Mouse (Mus musculus): ENCODE data around the gene Gabrb1. TPM values are rescaled to one million over a fixed set of nuclear protein-coding genes. Genes with fewer than 3 reads are reported as not detected.

Gene Gabrb1
- 0.22 and 0.57 TPM in 2 replicates for polyA plus RNA-seq (2012; rRNA removed)

DNA sequence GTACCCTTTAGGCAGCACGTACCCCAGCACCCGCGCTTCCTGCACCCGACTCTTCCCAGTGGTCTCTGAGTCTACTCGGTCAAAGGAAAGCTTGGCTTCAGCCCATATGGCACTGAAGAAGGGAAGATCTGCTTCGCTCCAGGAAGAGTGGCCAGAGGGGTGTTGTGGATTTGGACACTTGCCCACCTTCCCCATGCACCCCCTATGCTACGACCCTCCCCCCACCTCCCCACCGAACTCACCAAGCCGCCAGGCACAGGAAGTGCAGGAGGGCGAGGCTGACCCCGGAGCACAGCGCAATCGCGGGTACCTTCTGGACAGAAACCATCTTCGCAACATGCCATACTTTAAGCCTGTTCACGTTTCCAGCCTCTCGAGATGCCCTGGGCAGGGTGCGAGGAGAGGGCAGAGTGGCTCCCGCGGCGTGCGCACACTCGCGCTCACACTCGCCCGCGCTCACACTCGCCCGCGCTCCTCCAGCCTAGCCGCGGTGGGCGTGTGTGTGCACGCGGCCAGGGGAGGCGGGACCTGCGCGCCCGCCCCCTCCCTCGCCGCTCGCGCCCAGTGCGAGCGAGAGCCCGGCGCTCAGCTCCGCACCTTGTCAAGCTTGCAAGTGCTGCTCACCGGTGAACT, at the start of gene Gabrb1:
Gene Gabrb1, plus strand, starts transcription at position 632 of the 633 bp plus-strand sequence.
- no peak for DNase-seq (ENCODE audit: low spot score)

GRCm38 (mm10) chr5:71608735-71609134, 49.2 kb upstream of the Gabrb1 start:
- DNase-seq (ENCODE audit: low spot score), result no peak

- DNase-seq (ENCODE audit: low spot score), result no peak
Observed at GRCm38 (mm10) chr5:71614311-71614710, 43.6 kb upstream of the Gabrb1 start.

- no peak for DNase-seq (ENCODE audit: low spot score)
Observed at GRCm38 (mm10) chr5:71616734-71617133, 41.2 kb upstream of the Gabrb1 start.

- DNase-seq (ENCODE audit: low spot score), result no peak
Observed at GRCm38 (mm10) chr5:71627820-71628219, 30.1 kb upstream of the Gabrb1 start.

GRCm38 (mm10) chr5:71639804-71640203, 18.1 kb upstream of the Gabrb1 start:
- no peak for DNase-seq (ENCODE audit: low spot score)

GRCm38 (mm10) chr5:71648108-71648507, 9.8 kb upstream of the Gabrb1 start:
- DNase-seq (ENCODE audit: low spot score), result no peak

DNA sequence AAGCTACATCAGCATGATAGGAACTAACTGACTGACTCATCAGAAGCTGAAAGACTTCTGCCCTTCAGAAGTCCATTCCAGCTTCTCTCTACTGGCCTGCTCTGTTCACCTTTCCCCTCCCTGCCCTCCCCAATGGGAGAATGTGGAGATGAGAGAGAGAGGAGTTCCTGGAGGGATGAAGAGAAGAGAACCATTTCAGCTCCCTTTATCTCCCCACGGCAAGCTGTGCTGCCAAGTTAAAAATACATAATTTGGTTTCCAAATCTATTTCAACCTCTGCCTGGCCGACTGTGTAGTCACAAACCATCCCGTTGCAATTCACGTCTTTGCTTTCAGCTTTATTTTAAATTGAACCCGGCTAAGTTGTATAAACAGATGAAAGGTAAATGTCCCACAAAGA, 3.9 kb upstream of the Gabrb1 start:
- DNase-seq (ENCODE audit: low spot score), result no peak

GRCm38 (mm10) chr5:71656771-71657170, 1.1 kb upstream of the Gabrb1 start:
- DNase-seq (ENCODE audit: low spot score), result no peak

DNA sequence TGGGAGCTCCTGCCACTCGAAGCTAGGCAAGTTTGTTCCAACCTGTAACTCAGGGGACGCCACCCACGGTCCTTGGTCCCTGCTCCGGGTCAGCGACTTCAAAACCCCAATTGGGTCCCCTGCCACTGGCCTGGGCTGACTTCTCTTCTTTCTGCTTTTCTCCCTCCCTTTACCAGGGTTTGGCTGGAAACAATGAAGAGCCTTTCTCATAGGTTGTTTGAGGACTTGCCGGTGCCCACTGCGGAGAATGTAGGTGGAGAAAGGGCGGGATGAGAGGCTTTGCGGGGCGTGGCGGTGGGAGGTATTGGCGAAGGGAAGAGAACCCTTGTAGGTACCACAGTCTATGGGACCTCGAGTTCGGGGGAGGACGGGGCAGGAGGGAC, 193 bp downstream of the Gabrb1 start, which contains the start of gene Gabra4:
Gene Gabra4, minus strand, starts transcription at position 194 of the 383 bp plus-strand sequence.
- DNase-seq (ENCODE audit: low spot score), result peak; percentile 22

DNA sequence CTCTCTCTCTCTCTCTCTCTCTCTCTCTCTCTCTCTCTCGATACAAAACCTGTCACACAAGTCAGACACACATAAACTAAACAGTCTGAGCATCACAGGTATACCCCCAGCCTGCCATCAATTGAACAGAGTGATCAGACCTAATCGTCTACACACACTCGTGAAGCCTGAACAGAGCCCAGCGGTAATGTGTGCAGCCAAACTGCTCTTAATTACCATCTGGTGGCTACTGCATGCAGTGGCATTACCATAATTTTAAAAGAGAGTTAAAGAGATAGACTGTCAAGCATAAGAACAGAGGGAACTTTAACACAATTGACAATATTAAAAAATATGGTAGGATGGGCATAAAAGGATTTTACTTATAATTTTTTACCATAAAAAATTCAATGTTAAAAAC, 7.7 kb downstream of the Gabrb1 start:
- DNase-seq (ENCODE audit: low spot score), result no peak

GRCm38 (mm10) chr5:71699696-71700467, 42.0 kb downstream of the Gabrb1 start:
- DNase-seq (ENCODE audit: low spot score), result no peak

- peak; percentile 25 for DNase-seq (ENCODE audit: low spot score)
Observed at GRCm38 (mm10) chr5:71700468-71701272, 42.8 kb downstream of the Gabrb1 start.

- DNase-seq (ENCODE audit: low spot score), result no peak
Observed at GRCm38 (mm10) chr5:71701273-71701614, 43.3 kb downstream of the Gabrb1 start.

DNA sequence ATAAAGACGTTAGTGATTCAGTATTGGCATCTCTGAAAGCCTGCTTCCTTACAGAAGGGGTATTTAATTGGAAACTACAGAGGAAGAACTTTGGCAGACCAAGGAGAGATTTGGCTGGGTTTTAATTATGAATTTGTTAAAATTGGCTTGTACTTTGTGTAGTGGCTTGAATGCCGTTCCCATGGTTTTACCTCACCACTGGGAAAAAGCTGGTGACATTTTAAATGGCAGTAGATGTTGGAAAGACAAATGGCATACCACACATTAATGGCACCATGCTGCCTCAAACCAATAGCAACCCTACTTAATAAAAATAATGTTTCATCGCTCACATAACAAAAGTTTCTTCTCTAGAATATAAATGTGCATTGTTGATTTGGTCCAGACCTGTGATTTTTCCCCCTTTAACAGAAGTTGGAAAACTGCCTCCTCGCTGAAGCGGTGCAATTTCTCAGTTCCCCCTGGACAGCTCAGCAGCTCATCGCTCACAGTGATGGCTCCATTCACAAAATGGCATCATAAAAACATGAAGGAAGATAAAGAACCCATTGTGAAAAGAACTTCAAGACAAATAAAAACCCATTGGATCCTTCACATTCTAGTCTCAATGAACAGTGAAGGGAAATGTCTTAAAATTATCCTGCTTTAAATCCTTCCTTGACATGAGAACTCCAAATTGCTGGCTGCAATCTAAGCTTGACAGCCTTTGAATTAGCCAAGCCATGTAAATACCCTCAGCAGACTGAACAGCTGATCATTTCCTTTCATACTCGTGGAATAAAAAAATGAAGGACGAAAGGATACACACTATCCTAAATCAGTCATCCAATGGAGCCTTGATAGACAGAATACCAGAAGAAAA, 75.2 kb downstream of the Gabrb1 start:
- DNase-seq (ENCODE audit: low spot score), result no peak

- no peak for DNase-seq (ENCODE audit: low spot score)
Observed at GRCm38 (mm10) chr5:71747411-71747810, 89.5 kb downstream of the Gabrb1 start.

- DNase-seq (ENCODE audit: low spot score), result no peak
Observed at GRCm38 (mm10) chr5:71753966-71754365, 96.1 kb downstream of the Gabrb1 start.

- no peak for DNase-seq (ENCODE audit: low spot score)
Observed at GRCm38 (mm10) chr5:71761105-71761504, 103.2 kb downstream of the Gabrb1 start.

GRCm38 (mm10) chr5:71781514-71782179, 123.7 kb downstream of the Gabrb1 start:
- no peak for DNase-seq (ENCODE audit: low spot score)

DNA sequence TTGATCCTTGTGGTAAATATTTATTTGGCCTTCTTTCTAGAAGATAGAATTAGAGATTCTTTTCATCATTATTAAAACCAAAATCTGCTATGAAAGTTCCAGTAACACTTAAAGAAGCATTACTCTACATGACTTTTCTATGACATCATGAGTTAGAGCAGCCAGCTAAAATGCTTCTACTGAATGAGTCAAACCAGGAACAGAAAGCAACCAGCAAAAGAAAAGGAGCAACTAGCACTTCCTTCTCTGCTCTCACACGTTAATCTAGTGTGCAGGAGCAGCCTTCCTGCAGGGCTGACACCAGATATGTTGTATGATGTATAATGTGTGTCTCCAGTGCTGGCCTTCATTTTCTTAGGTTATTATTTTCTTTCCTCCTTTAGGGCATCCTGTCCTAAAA, 164.9 kb downstream of the Gabrb1 start:
- no peak for DNase-seq (ENCODE audit: low spot score)

GRCm38 (mm10) chr5:71828342-71828741, 170.4 kb downstream of the Gabrb1 start:
- no peak for DNase-seq (ENCODE audit: low spot score)
